Mouse (Mus musculus) MEL (cell line): ENCODE data around the gene Frem2. TPM values are rescaled to one million over a fixed set of nuclear protein-coding genes. Genes with fewer than 3 reads are reported as not detected.

ENCODE experiments used
- DNase-seq: peaks from one replicate; pipeline ENCODE4 v3.0.0; 2011; ENCODE audit warnings: low read depth, low spot score
- H3K27ac ChIP-seq: 2 replicates; pipeline ENCODE4 v1.5.1; 2012; ENCODE audit warnings: low read depth, mild to moderate bottlenecking, control low read depth, low read length, moderate library complexity; ENCODE audit not compliant: control insufficient read depth
- H3K27me3 ChIP-seq, 2 experiments: fragments of 150-350 bp in 1 of 2; sonication (generic) in 1 of 2; 2 replicates each; pipeline ENCODE4 v1.6.1; 2012; ENCODE audit warnings: low read length in 2 of 2, mild to moderate bottlenecking in 2 of 2, improper control_type of control experiment in 1 of 2, moderate library complexity in 1 of 2; ENCODE audit not compliant: insufficient read depth in 2 of 2, control insufficient read depth in 1 of 2
- H3K36me3 ChIP-seq, 2 experiments: 2 replicates each; pipeline ENCODE4 v1.6.1; 2012 to 2014; ENCODE audit warnings: low read length in 2 of 2, improper control_type of control experiment in 1 of 2, inconsistent platforms in 1 of 2, mild to moderate bottlenecking in 1 of 2; ENCODE audit not compliant: insufficient read depth in 2 of 2, control insufficient read depth in 1 of 2
- H3K4me1 ChIP-seq, 2 experiments: fragments of 150-350 bp in 1 of 2; sonication (generic) in 1 of 2; 2 replicates each; pipeline ENCODE4 v1.6.1; 2012; ENCODE audit warnings: low read length in 2 of 2, improper control_type of control experiment in 1 of 2, mild to moderate bottlenecking in 1 of 2; ENCODE audit not compliant: insufficient read depth in 2 of 2, control insufficient read depth in 1 of 2
- H3K4me3 ChIP-seq, 2 experiments: fragments of 150-350 bp in 1 of 2; sonication (generic) in 1 of 2; 2 replicates each; pipeline ENCODE4 v1.5.1; 2012; ENCODE audit warnings: low read depth in 2 of 2, low read length in 2 of 2, mild to moderate bottlenecking in 2 of 2, moderate library complexity in 2 of 2, control low read depth in 1 of 2, improper control_type of control experiment in 1 of 2; ENCODE audit not compliant: control insufficient read depth in 1 of 2, insufficient read depth in 1 of 2
- H3K79me2 ChIP-seq: 2 replicates; pipeline ENCODE4 v1.6.1; 2012; ENCODE audit warnings: mild to moderate bottlenecking, low read length, moderate library complexity; ENCODE audit not compliant: control insufficient read depth, poor library complexity, insufficient read depth
- H3K9ac ChIP-seq: 2 replicates; pipeline ENCODE4 v1.6.1; 2012; ENCODE audit warnings: low read depth, mild to moderate bottlenecking, control low read depth, low read length, moderate library complexity; ENCODE audit not compliant: control insufficient read depth, poor library complexity, severe bottlenecking
- H3K9me3 ChIP-seq: fragments of 150-350 bp; sonication (generic); replicated peaks from 2 replicates; pipeline ENCODE4 v1.6.1; 2012; ENCODE audit warnings: mild to moderate bottlenecking, low read length, improper control_type of control experiment, moderate library complexity; ENCODE audit not compliant: insufficient read depth
- CTCF ChIP-seq, 3 experiments: IDR thresholded peaks in 2 of 3; conservative IDR thresholded peaks in 1 of 3; 2 replicates each; pipeline ENCODE4 v1.5.1; 2011 to 2012; ENCODE audit warnings: low read length in 3 of 3, low read depth in 2 of 3, mild to moderate bottlenecking in 2 of 3, improper control_type of control experiment in 1 of 3, inconsistent platforms in 1 of 3, mixed read lengths in 1 of 3, moderate library complexity in 1 of 3; ENCODE audit not compliant: control insufficient read depth in 1 of 3, insufficient read depth in 1 of 3, poor library complexity in 1 of 3, severe bottlenecking in 1 of 3
- E2F4 ChIP-seq: IDR thresholded peaks from 2 replicates; pipeline ENCODE4 v1.6.1; 2011; ENCODE audit warnings: low read depth, low read length, improper control_type of control experiment, borderline replicate concordance
- EP300 ChIP-seq, 2 experiments: IDR thresholded peaks; 2 replicates each; pipeline ENCODE4 v1.6.1; 2011; ENCODE audit warnings: improper control_type of control experiment in 2 of 2, low read length in 2 of 2, low read depth in 1 of 2, mild to moderate bottlenecking in 1 of 2
- ETS1 ChIP-seq: IDR thresholded peaks from 2 replicates; pipeline ENCODE4 v1.6.1; 2012; ENCODE audit warnings: low read depth, mild to moderate bottlenecking, inconsistent platforms, low read length, improper control_type of control experiment, moderate library complexity
- GABPA ChIP-seq: IDR thresholded peaks from 2 replicates; pipeline ENCODE4 v1.6.1; 2012; ENCODE audit warnings: low read depth, mild to moderate bottlenecking, inconsistent platforms, low read length, improper control_type of control experiment, moderate library complexity
- HCFC1 ChIP-seq: IDR thresholded peaks from 2 replicates; pipeline ENCODE4 v1.6.1; 2012; ENCODE audit warnings: low read depth, mild to moderate bottlenecking, inconsistent platforms, low read length, improper control_type of control experiment, moderate library complexity
- JUND ChIP-seq: IDR thresholded peaks from 2 replicates; pipeline ENCODE4 v1.6.1; 2011; ENCODE audit warnings: low read depth, mild to moderate bottlenecking, improper control_type of control experiment, low read length
- KAT2A ChIP-seq: conservative IDR thresholded peaks from 2 replicates; pipeline ENCODE4 v1.6.1; 2012; ENCODE audit warnings: low read depth, low read length, improper control_type of control experiment, inconsistent platforms
- MAX ChIP-seq: IDR thresholded peaks from 2 replicates; pipeline ENCODE4 v1.6.1; 2011; ENCODE audit warnings: low read length, improper control_type of control experiment
- MAZ ChIP-seq: IDR thresholded peaks from 2 replicates; pipeline ENCODE4 v1.6.1; 2012; ENCODE audit warnings: low read depth, mild to moderate bottlenecking, inconsistent platforms, low read length, improper control_type of control experiment
- MEF2A ChIP-seq: IDR thresholded peaks from 2 replicates; pipeline ENCODE4 v1.6.1; 2014; ENCODE audit warnings: low read depth, mild to moderate bottlenecking, inconsistent platforms, low read length, improper control_type of control experiment; ENCODE audit not compliant: poor library complexity, insufficient replicate concordance, severe bottlenecking; ENCODE audit errors: extremely low read depth
- MXI1 ChIP-seq: IDR thresholded peaks from 2 replicates; pipeline ENCODE4 v1.6.1; 2011; ENCODE audit warnings: mild to moderate bottlenecking, low read depth, low read length, improper control_type of control experiment
- MYB ChIP-seq: IDR thresholded peaks from 2 replicates; pipeline ENCODE4 v1.6.1; 2011; ENCODE audit warnings: mild to moderate bottlenecking, low read depth, low read length, improper control_type of control experiment
- MYC ChIP-seq: IDR thresholded peaks from 2 replicates; pipeline ENCODE4 v1.6.1; 2011; ENCODE audit warnings: low read depth, mild to moderate bottlenecking, low read length, improper control_type of control experiment, moderate library complexity
- POLR2A ChIP-seq, 2 experiments: IDR thresholded peaks; 2 replicates each; pipeline ENCODE4 v1.6.1; 2011 to 2012; ENCODE audit warnings: low read length in 2 of 2, mild to moderate bottlenecking in 2 of 2, control low read depth in 1 of 2, improper control_type of control experiment in 1 of 2, low read depth in 1 of 2, moderate library complexity in 1 of 2; ENCODE audit not compliant: control insufficient read depth in 1 of 2, insufficient read depth in 1 of 2, poor library complexity in 1 of 2
- POLR2AphosphoS5 ChIP-seq: IDR thresholded peaks from 2 replicates; pipeline ENCODE4 v1.6.1; 2012; ENCODE audit warnings: low read depth, borderline replicate concordance, mild to moderate bottlenecking, inconsistent platforms, low read length, moderate library complexity, mixed read lengths
- RCOR1 ChIP-seq: IDR thresholded peaks from 2 replicates; pipeline ENCODE4 v1.6.1; 2012; ENCODE audit warnings: low read depth, mild to moderate bottlenecking, inconsistent platforms, low read length, improper control_type of control experiment
- SMC3 ChIP-seq: IDR thresholded peaks from 2 replicates; pipeline ENCODE4 v1.6.1; 2011; ENCODE audit warnings: low read depth, low read length, improper control_type of control experiment
- TCF12 ChIP-seq: IDR thresholded peaks from 2 replicates; pipeline ENCODE4 v1.6.1; 2014; ENCODE audit warnings: low read depth, mild to moderate bottlenecking, inconsistent platforms, low read length, improper control_type of control experiment, moderate library complexity
- UBTF ChIP-seq: IDR thresholded peaks from 2 replicates; pipeline ENCODE4 v1.6.1; 2012; ENCODE audit warnings: low read depth, mild to moderate bottlenecking, inconsistent platforms, low read length, improper control_type of control experiment, moderate library complexity, borderline replicate concordance; ENCODE audit not compliant: insufficient read depth
- USF1 ChIP-seq: IDR thresholded peaks from 2 replicates; pipeline ENCODE4 v1.6.1; 2014; ENCODE audit warnings: low read depth, mild to moderate bottlenecking, inconsistent platforms, low read length, improper control_type of control experiment, moderate library complexity
- USF2 ChIP-seq, 2 experiments: IDR thresholded peaks; 2 replicates each; pipeline ENCODE4 v1.6.1; 2011 to 2012; ENCODE audit warnings: improper control_type of control experiment in 2 of 2, low read length in 2 of 2, borderline replicate concordance in 1 of 2, inconsistent platforms in 1 of 2, low read depth in 1 of 2, mild to moderate bottlenecking in 1 of 2; ENCODE audit not compliant: insufficient read depth in 1 of 2
- ZC3H11A ChIP-seq: IDR thresholded peaks from 2 replicates; pipeline ENCODE4 v1.6.1; 2012; ENCODE audit warnings: low read depth, mild to moderate bottlenecking, inconsistent platforms, low read length, improper control_type of control experiment
- ZKSCAN1 ChIP-seq: IDR thresholded peaks from 2 replicates; pipeline ENCODE4 v1.6.1; 2012; ENCODE audit warnings: low read depth, mild to moderate bottlenecking, inconsistent platforms, low read length, improper control_type of control experiment, moderate library complexity
- polyA plus RNA-seq, 2 experiments: library from polyadenylated mRNA; stranded (reverse) in 1 of 2; unstranded in 1 of 2; fragments of >175 nt in 1 of 2; fragments of >200 nt in 1 of 2; gene quantifications; 2 replicates each; pipeline versions ENCODE4 v1.2.1 to v1.2.4; 2012; ENCODE audit warnings: low replicate concordance in 2 of 2, low read depth in 1 of 2; ENCODE audit not compliant: insufficient read length in 2 of 2, insufficient read depth in 1 of 2, missing spikeins in 1 of 2
- total RNA-seq: library from RNA; depleted of rRNA; stranded (reverse); fragments of 300-350 nt; gene quantifications from 2 replicates; pipeline ENCODE4 v1.2.3, GENCODE M21; 2012

Gene Frem2
- total and polyA plus RNA-seq, 3 experiments, result not detected

DNA sequence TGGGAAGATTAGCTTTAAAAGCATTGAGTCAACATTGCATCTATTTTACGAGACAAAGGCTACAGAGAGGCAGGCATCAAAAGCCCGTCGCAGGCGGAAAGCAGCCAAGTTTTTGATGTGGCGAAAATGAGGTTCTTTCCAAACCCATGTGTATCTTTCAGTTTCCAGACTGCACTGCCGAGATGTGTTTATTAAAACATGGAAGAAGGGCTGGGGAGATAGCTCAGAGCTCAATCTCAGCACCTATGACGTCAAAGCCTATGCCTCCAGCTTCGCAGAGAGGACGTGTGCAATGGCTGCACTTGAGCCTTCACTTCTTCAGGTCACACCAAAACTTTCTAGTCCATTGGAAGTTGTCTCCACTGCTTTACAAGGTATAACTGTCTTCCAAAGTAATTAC lies 98.9 kb downstream of the Frem2 start:
- no peaks in the 10 kb centered on the region for H3K4me1 ChIP-seq
- H3K27me3 ChIP-seq, result no peaks in the 10 kb centered on the region
- TF ChIP-seq MEF2A (no peak), USF1 (no peak), POLR2A (IDR thresholded peaks at IDR 0.05; ENCODE audit: control insufficient read depth in 1 of 2, insufficient read depth in 1 of 2, low read depth in 1 of 2, low read length in 2 of 2, poor library complexity in 1 of 2) (no peak), MXI1 (no peak), MYC (no peak), ZC3H11A (no peak), E2F4 (no peak), RCOR1 (no peak), EP300 (IDR thresholded peaks at IDR 0.05; ENCODE audit: low read depth in 1 of 2, low read length in 2 of 2) (no peak), MYB (no peak), JUND (no peak), SMC3 (no peak)
- H3K36me3 ChIP-seq, result no peaks in the 10 kb centered on the region
- H3K27ac ChIP-seq, result no peak overlapping the region
- H3K9me3 ChIP-seq, result no peaks in the 10 kb centered on the region
- no peak overlapping the region for H3K4me3 ChIP-seq
- no peaks in the 10 kb centered on the region for H3K79me2 ChIP-seq
- DNase-seq, result no peak
- no peak overlapping the region for H3K9ac ChIP-seq

GRCm38 (mm10) chr3:53557388-53558214 lies 99.6 kb downstream of the Frem2 start:
- Histone ChIP-seq H3K9ac (no peak overlapping the region), H3K27ac (no peak overlapping the region), H3K36me3 (no peaks in the 10 kb centered on the region), H3K4me3 (no peak overlapping the region), H3K4me1 (no peaks in the 10 kb centered on the region), H3K9me3 (no peaks in the 10 kb centered on the region), H3K27me3 (no peaks in the 10 kb centered on the region), H3K79me2 (no peaks in the 10 kb centered on the region)
- no peak for DNase-seq
- no peak for TF ChIP-seq MXI1
- TF ChIP-seq GABPA, result no peak
- no peak for TF ChIP-seq EP300 (IDR thresholded peaks at IDR 0.05; ENCODE audit: low read depth in 1 of 2, low read length in 2 of 2)
- no peak for TF ChIP-seq ZKSCAN1
- TF ChIP-seq USF2 (IDR thresholded peaks at IDR 0.05; ENCODE audit: borderline replicate concordance in 1 of 2, insufficient read depth in 1 of 2, low read depth in 1 of 2, low read length in 2 of 2), result no peak
- TF ChIP-seq HCFC1, result no peak
- TF ChIP-seq KAT2A, result no peak
- no peak for TF ChIP-seq UBTF
- no peak for TF ChIP-seq MAZ
- TF ChIP-seq POLR2AphosphoS5, result no peak
- TF ChIP-seq USF1, result no peak
- TF ChIP-seq TCF12, result no peak
- TF ChIP-seq CTCF (IDR thresholded peaks at IDR 0.05 in 2 of 3, conservative IDR thresholded peaks at IDR 0.05 in 1 of 3; ENCODE audit: control insufficient read depth in 1 of 3, insufficient read depth in 1 of 3, low read depth in 2 of 3, low read length in 3 of 3, poor library complexity in 1 of 3, severe bottlenecking in 1 of 3), result no peak
- no peak for TF ChIP-seq ETS1
- TF ChIP-seq MAX, result no peak
